Mouse (Mus musculus): ENCODE results near the gene Ltc4s. TPM values are rescaled to one million over a fixed set of nuclear protein-coding genes. Genes with fewer than 3 reads are reported as not detected.

The Ltc4s gene
- total RNA-seq, 2 experiments from 2014 or later: 5.5 to 8.6 TPM

GRCm38 (mm10) chr11:50252166-50252565, 13.8 kb upstream of the Ltc4s start:
- DNase-seq: no peak
- intact Hi-C loops (cut with DNase I): no loop called here

GRCm38 (mm10) chr11:50248473-50249171, 10.2 kb upstream of the Ltc4s start:
- DNase-seq: no peak
- intact Hi-C loops (cut with DNase I): no loop called here

- DNase-seq: no peak
- intact Hi-C loops (cut with DNase I): no loop called here
Observed at GRCm38 (mm10) chr11:50245269-50245668, 6.9 kb upstream of the Ltc4s start.

- intact Hi-C loops (cut with DNase I): no loop called here
- no peak for DNase-seq
Observed at GRCm38 (mm10) chr11:50243926-50244325, 5.5 kb upstream of the Ltc4s start.

- intact Hi-C loops (cut with DNase I): no loop called here
- no peak for DNase-seq
Observed at GRCm38 (mm10) chr11:50240235-50240911, 2.0 kb upstream of the Ltc4s start.

GRCm38 (mm10) chr11:50238821-50239791, 690 bp upstream of the Ltc4s start:
- DNase-seq: no peak
- intact Hi-C loops (cut with DNase I): loop anchor here (2.0 to 10.0 kb wide), 2 partner anchors 24 to 254 kb away; no protein-coding TSS in a partner anchor

GRCm38 (mm10) chr11:50236937-50237835, 1.2 kb downstream of the Ltc4s start:
- intact Hi-C loops (cut with DNase I): loop anchor here (2.0 to 10.0 kb wide), 3 partner anchors 56 to 252 kb away; partner anchors contain the start of gene Maml1
- DNase-seq: no peak

- DNase-seq: peak; percentile 86 to 88
- intact Hi-C loops (cut with DNase I): loop anchor here (2.0 to 10.0 kb wide), 3 partner anchors 56 to 252 kb away; partner anchors contain the start of gene Maml1
Observed at GRCm38 (mm10) chr11:50236540-50236936, 1.9 kb downstream of the Ltc4s start.

GRCm38 (mm10) chr11:50234606-50235005, 3.8 kb downstream of the Ltc4s start:
- no peak for DNase-seq
- intact Hi-C loops (cut with DNase I): loop anchor here (10.0 kb wide), 1 partner anchor 250 kb away; no protein-coding TSS in a partner anchor

- no peak for DNase-seq
- intact Hi-C loops (cut with DNase I): loop anchor here (10.0 kb wide), 1 partner anchor 249 kb away; no protein-coding TSS in a partner anchor
Observed at GRCm38 (mm10) chr11:50233993-50234392, 4.4 kb downstream of the Ltc4s start.

- DNase-seq: no peak
- intact Hi-C loops (cut with DNase I): loop anchor here (10.0 kb wide), 1 partner anchor 248 kb away; no protein-coding TSS in a partner anchor
Observed at GRCm38 (mm10) chr11:50233022-50233421, 5.4 kb downstream of the Ltc4s start.

- intact Hi-C loops (cut with DNase I): loop anchor here (10.0 kb wide), 1 partner anchor 247 kb away; no protein-coding TSS in a partner anchor
- peak in 1 of 2 experiments; percentile 54 for DNase-seq
Observed at GRCm38 (mm10) chr11:50231411-50231810, 7.0 kb downstream of the Ltc4s start.

GRCm38 (mm10) chr11:50230481-50231304, 7.7 kb downstream of the Ltc4s start:
- no peak for DNase-seq
- intact Hi-C loops (cut with DNase I): loop anchor here (10.0 kb wide), 1 partner anchor 246 kb away; no protein-coding TSS in a partner anchor

- DNase-seq: no peak
- intact Hi-C loops (cut with DNase I): no loop called here
Observed at GRCm38 (mm10) chr11:50229252-50229910, 9.0 kb downstream of the Ltc4s start.

- intact Hi-C loops (cut with DNase I): no loop called here
- DNase-seq: no peak
Observed at GRCm38 (mm10) chr11:50228772-50229171, 9.6 kb downstream of the Ltc4s start.

- DNase-seq: no peak
- intact Hi-C loops (cut with DNase I): no loop called here
Observed at GRCm38 (mm10) chr11:50227736-50228135, 10.7 kb downstream of the Ltc4s start.

GRCm38 (mm10) chr11:50227226-50227625, 11.2 kb downstream of the Ltc4s start:
- DNase-seq: no peak
- intact Hi-C loops (cut with DNase I): no loop called here

GRCm38 (mm10) chr11:50226406-50226805, 12.0 kb downstream of the Ltc4s start:
- intact Hi-C loops (cut with DNase I): no loop called here
- DNase-seq: no peak

All from heart, postnatal 36 days (tissue).